Mouse (Mus musculus) lung, adult 2 months (tissue): ENCODE data around the gene Ablim1.

Source experiments
- CTCF ChIP-seq: fragments of 200-500 bp; IDR thresholded peaks from 2 replicates; pipeline ENCODE4 v1.5.1; 2011; ENCODE audit warnings: mild to moderate bottlenecking, low read length, control low read depth; ENCODE audit not compliant: insufficient read depth
- POLR2A ChIP-seq: fragments of 200-500 bp; IDR thresholded peaks from 2 replicates; pipeline ENCODE4 v1.6.1; 2011; ENCODE audit warnings: low read depth, mild to moderate bottlenecking, control low read depth, low read length, borderline replicate concordance; ENCODE audit errors: extremely low read depth

- TF ChIP-seq CTCF (no peak), POLR2A (no peak)
These were observed 40.0 kb upstream of the Ablim1 start for GRCm38 (mm10) chr19:57354715-57355114.
